Mouse (Mus musculus) lung, embryonic 16.5 days (tissue): ENCODE results near the gene Lrrtm3. TPM values are rescaled to one million over a fixed set of nuclear protein-coding genes. Genes with fewer than 3 reads are reported as not detected.

Experiments
- ATAC-seq: fragments of 200-750 bp; cut with Nextera tagmentation; 2 replicates; pipeline ENCODE4 v1.8.0; 2017; ENCODE audit warnings: low read depth, mild to moderate bottlenecking, moderate library complexity
- H3K27ac ChIP-seq: fragments of 300-500 bp; sonication (generic); 2 replicates; pipeline ENCODE4 v1.5.1; 2014; ENCODE audit warnings: mild to moderate bottlenecking, control low read depth, low read length
- H3K27me3 ChIP-seq: fragments of 300-500 bp; sonication (generic); 2 replicates; pipeline ENCODE4 v1.6.1; 2014; ENCODE audit warnings: low read depth, low read length, mixed read lengths; ENCODE audit not compliant: control insufficient read depth, insufficient read depth
- H3K36me3 ChIP-seq: fragments of 300-500 bp; sonication (generic); 2 replicates; pipeline ENCODE4 v1.6.1; 2014; ENCODE audit warnings: low read length; ENCODE audit not compliant: control insufficient read depth, insufficient read depth
- H3K4me1 ChIP-seq: fragments of 300-500 bp; sonication (generic); replicated peaks from 2 replicates; pipeline ENCODE4 v1.6.1; 2014; ENCODE audit warnings: low read length, mixed read lengths; ENCODE audit not compliant: control insufficient read depth, insufficient read depth
- H3K4me2 ChIP-seq: fragments of 300-500 bp; sonication (generic); 2 replicates; pipeline ENCODE4 v1.6.1; 2014; ENCODE audit warnings: low read depth, low read length, control low read depth
- H3K4me3 ChIP-seq: fragments of 300-500 bp; sonication (generic); 2 replicates; pipeline ENCODE4 v1.5.1; 2014; ENCODE audit warnings: mild to moderate bottlenecking, low read length, control low read depth
- H3K9ac ChIP-seq: fragments of 300-500 bp; sonication (generic); 2 replicates; pipeline ENCODE4 v1.6.1; 2014; ENCODE audit warnings: low read length, control low read depth
- H3K9me3 ChIP-seq: fragments of 300-500 bp; sonication (generic); 2 replicates; pipeline ENCODE4 v1.6.1; 2016; ENCODE audit warnings: low read length; ENCODE audit not compliant: control insufficient read depth
- WGBS: fragments of 180-500 bp; shearing (Covaris S2); extraction: QIAGEN DNeasy Blood & Tissue Kit; methylation state at CpG from one replicate; pipeline ENCODE4 v1.1.7; 2014; 5-methylcytosine and 5-hydroxymethylcytosine counted together
- polyA plus RNA-seq: library from polyadenylated mRNA; unstranded; fragments of >200 nt; fragmentation: Nextera tagmentation; extraction: Ambion mirVana; gene quantifications from 2 replicates; pipeline ENCODE4 v1.2.1, GENCODE M21; 2015

Gene Lrrtm3
- polyA plus RNA-seq, 1 experiment from 2014 or later = 2.6 TPM

DNA sequence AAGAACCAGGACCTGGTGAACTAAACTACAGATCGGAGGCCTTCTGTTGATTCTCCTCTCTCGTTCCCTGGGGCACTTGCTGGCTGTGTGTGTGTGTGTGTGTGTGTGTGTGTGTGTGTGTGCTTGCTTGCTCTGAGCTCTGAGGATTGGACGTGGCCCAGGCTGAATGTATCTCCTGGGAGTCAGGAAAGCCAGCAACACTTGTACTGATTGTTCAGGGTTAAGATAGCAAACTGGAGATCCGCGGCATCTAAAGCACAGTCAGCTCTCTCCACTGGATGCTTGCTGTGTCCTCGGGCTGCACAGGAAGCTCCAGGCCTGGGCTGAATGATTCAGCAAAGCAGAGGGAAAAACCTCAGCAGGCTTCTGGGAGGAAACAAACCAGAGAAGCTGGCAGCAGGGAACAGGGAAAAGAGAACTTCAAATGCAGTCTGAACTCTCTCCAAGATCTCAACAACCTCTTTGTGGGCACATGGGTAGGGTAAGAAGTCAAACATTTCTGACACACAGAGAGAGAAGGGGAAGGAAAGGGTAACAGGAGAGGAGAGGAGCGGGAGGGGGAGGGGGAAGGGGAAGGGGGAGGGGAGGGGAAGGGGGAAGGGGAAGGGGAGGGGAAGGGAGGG lies 135.7 kb downstream of the Lrrtm3 start:
- peaks cover 2% of the 10 kb centered on the region; the same call in 1 of the 2 replicates for H3K4me1 ChIP-seq
- H3K27ac ChIP-seq = peak overlapping the region; percentile 65
- H3K9ac ChIP-seq = no peak overlapping the region
- WGBS = 14% methylated on average over 6 of the region's 7 CpGs
- no peaks in the 10 kb centered on the region for H3K9me3 ChIP-seq
- H3K4me2 ChIP-seq = no peak overlapping the region
- no peaks in the 10 kb centered on the region for H3K27me3 ChIP-seq
- H3K4me3 ChIP-seq = no peak overlapping the region
- H3K36me3 ChIP-seq = no peaks in the 10 kb centered on the region
- ATAC-seq = peak; percentile 68

DNA sequence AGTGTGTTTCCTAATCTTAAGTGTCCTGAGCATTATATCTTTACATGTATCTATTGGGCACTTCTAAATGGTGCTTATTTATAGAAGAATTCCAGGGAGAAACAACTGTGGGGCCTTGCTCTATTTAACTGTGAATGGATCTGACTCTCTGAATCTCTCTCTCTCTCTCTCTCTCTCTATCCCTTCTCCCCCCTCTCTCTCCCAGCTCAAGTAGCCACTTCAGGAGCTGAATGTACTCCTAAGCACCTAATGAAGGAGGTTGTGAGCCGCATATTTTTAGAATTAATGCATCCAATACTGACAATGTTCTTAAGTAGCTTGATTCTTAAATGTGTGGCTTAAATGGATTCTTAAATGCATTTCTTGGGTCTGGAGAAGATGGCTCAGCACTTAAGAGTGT lies 138.6 kb downstream of the Lrrtm3 start:
- Histone ChIP-seq H3K9ac (no peak overlapping the region), H3K4me2 (no peak overlapping the region), H3K36me3 (no peaks in the 10 kb centered on the region), H3K27me3 (no peaks in the 10 kb centered on the region), H3K4me1 (peaks cover 2% of the 10 kb centered on the region; the same call in 1 of the 2 replicates), H3K4me3 (no peak overlapping the region), H3K27ac (no peak overlapping the region), H3K9me3 (no peaks in the 10 kb centered on the region)
- 76% methylated on average over 1 of the region's 1 CpGs for WGBS
- ATAC-seq = peak; percentile 78

DNA sequence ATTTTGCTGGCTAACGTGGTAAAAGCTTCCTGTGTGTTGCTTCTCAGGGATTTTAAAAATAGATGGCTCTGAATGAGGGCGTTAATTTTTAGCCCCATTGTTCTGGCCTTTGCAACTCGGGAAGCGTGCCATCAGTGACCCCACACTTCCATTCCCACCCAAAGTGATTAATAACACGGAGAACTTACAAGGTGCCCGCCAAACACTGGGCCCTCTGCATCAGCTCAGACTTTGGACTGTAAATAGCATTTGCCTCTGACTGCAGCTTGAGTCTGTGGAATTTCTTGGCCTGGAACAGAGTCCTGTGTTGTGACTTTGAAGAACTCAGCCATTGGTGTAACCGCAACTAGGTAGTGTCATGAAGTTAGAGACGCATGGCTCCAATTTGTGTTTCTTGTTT lies 139.2 kb downstream of the Lrrtm3 start:
- ATAC-seq = peak; percentile 53; the same call in 1 of the 2 replicates
- WGBS = 35% methylated on average over 8 of the region's 8 CpGs
- H3K4me2 ChIP-seq = no peak overlapping the region
- H3K9me3 ChIP-seq = no peaks in the 10 kb centered on the region
- H3K36me3 ChIP-seq = no peaks in the 10 kb centered on the region
- peaks cover 2% of the 10 kb centered on the region; the same call in 1 of the 2 replicates for H3K4me1 ChIP-seq
- H3K27ac ChIP-seq = no peak overlapping the region
- no peak overlapping the region for H3K4me3 ChIP-seq
- no peak overlapping the region for H3K9ac ChIP-seq
- no peaks in the 10 kb centered on the region for H3K27me3 ChIP-seq

DNA sequence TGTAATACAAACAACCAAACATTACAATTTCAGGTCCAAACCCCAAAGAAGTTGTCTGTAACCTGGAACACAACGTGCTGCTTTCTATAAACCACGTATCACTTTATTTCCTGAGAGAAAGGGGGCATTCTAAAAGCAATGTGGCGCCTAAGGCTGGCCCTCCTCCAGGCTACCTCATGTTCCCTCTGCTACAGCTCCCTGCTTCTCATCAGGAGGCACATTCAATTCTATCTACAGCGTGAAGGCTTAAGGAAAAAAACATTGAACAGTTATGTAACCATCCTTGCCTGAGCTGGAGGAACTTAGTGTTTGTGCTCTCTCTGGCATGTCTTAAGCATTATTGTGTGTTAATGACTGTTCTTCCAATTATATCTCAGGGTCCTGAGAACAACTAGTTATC lies 142.8 kb downstream of the Lrrtm3 start:
- Histone ChIP-seq H3K27me3 (no peaks in the 10 kb centered on the region), H3K4me1 (no peaks in the 10 kb centered on the region; the same call in 1 of the 2 replicates), H3K4me2 (no peak overlapping the region), H3K27ac (no peak overlapping the region), H3K4me3 (no peak overlapping the region), H3K9ac (no peak overlapping the region), H3K9me3 (no peaks in the 10 kb centered on the region), H3K36me3 (no peaks in the 10 kb centered on the region)
- WGBS = 77% methylated on average over 4 of the region's 4 CpGs
- ATAC-seq = no peak

DNA sequence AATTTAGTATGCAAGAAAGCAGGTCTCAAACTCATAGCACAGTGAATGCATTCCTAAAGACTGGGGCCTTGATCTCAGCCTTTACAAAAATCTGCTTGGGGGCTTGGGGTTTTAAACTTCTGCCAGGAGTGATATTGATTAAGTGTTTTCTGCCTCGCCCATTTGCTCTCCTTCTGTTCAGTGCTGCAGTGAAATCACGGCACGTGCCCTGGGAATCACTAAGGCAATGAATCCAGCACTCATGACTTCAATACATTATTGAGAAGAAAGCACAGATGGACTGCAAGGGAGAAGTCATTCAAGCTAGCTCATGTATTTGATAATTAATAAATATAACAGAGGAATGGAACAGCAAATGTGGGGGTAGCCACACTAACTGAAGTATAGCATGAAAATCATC lies 144.5 kb downstream of the Lrrtm3 start:
- Histone ChIP-seq H3K36me3 (no peaks in the 10 kb centered on the region), H3K27ac (no peak overlapping the region), H3K9me3 (no peaks in the 10 kb centered on the region), H3K27me3 (no peaks in the 10 kb centered on the region), H3K4me1 (no peaks in the 10 kb centered on the region), H3K4me3 (no peak overlapping the region), H3K9ac (no peak overlapping the region), H3K4me2 (no peak overlapping the region)
- 54% methylated on average over 3 of the region's 3 CpGs for WGBS
- ATAC-seq = no peak

DNA sequence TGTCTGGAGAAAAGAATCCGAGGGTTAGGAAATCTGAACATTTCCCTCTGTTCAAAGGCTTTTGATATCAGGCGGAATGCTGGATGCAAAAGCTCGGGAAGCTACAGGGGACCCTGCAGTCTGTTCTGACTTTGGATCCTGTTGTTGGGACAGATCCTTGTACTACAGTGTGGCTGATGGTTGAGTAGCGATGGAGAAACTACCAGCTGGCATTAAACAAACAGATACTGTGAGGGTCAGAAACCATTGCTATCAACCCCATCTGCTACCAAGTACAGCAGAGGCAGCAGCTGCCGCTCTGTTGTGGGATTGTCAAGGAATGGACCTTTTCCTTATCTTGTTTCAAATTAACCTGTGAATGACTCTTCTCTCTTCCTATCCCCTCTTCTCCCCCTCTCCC lies 156.1 kb downstream of the Lrrtm3 start:
- 41% methylated on average over 5 of the region's 5 CpGs for WGBS
- Histone ChIP-seq H3K4me2 (no peak overlapping the region), H3K9me3 (no peaks in the 10 kb centered on the region), H3K36me3 (no peaks in the 10 kb centered on the region), H3K27ac (no peak overlapping the region), H3K4me3 (no peak overlapping the region), H3K27me3 (no peaks in the 10 kb centered on the region), H3K4me1 (no peaks in the 10 kb centered on the region), H3K9ac (no peak overlapping the region)
- no peak for ATAC-seq

DNA sequence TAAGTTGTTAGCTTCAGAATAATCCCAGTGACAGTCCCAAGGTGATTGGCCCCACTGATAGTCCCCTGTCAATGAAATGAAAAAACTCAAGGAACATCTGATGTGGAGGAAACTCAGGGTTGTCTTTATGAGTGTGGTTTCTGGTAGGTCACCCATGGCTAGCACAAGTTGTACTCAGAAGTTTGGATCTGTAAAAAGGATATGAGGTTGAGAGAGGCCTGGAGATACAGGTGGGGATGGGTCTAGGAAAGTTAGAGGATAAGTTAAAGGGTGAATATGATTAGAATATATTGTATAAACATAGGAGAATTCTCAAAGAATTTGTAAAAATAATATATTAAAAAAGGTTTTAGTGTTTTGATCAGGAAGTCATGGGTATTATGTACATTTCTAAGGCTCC lies 162.7 kb downstream of the Lrrtm3 start, which contains the start of gene Gm10118:
Gene Gm10118, minus strand, starts transcription at position 101 of the 400 bp plus-strand sequence.
- Histone ChIP-seq H3K36me3 (no peaks in the 10 kb centered on the region), H3K4me3 (no peak within 1 kb of the TSS), H3K9ac (no peak within 1 kb of the TSS), H3K27ac (no peak within 1 kb of the TSS), H3K27me3 (no peaks in the 10 kb centered on the region), H3K4me2 (no peak within 1 kb of the TSS), H3K4me1 (no peaks in the 10 kb centered on the region), H3K9me3 (no peaks in the 10 kb centered on the region)
- ATAC-seq = no peak

DNA sequence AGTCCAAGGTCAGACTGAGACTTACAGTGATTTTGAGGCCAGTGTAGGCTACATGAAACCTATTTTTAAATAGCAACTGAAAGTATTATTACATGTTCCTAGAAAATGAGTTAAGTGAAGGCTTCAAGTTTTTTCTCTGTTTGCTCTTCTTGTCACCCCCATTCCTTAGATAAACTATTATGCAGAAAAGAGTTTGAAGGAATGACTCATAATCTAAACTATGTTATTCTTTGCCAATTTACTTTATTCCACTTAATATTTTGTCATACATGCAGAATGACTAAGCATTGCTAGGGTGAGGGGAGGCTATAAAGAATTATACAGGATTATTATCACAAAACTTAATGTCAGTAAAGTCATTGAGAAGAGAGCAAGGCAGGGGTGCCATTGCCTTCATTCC lies 181.2 kb downstream of the Lrrtm3 start:
- no peaks in the 10 kb centered on the region for H3K27me3 ChIP-seq
- no peak overlapping the region for H3K4me2 ChIP-seq
- H3K9me3 ChIP-seq = no peaks in the 10 kb centered on the region
- H3K27ac ChIP-seq = no peak overlapping the region
- no peaks in the 10 kb centered on the region for H3K4me1 ChIP-seq
- no peaks in the 10 kb centered on the region for H3K36me3 ChIP-seq
- no peak overlapping the region for H3K9ac ChIP-seq
- no peak for ATAC-seq
- H3K4me3 ChIP-seq = no peak overlapping the region

DNA sequence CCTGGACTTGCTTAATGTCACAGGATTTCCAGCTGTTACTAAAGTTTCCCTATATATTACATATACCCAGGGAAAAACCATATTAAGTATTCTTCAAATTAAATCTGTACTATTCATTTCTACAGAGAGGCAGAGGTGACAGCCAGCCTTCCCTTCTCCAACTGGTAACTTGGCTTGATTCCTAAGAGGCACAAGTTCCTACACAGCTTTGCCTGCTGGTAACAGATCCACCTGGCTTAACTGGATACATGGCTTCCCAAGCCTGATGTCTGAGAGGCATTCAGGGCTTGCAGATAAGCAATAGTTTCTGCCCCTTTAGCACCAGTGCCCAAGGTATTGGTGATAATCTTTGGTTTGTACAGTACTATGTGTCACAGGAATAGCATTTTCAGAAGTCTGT lies 190.2 kb downstream of the Lrrtm3 start:
- H3K4me1 ChIP-seq = no peaks in the 10 kb centered on the region
- no peak for ATAC-seq

DNA sequence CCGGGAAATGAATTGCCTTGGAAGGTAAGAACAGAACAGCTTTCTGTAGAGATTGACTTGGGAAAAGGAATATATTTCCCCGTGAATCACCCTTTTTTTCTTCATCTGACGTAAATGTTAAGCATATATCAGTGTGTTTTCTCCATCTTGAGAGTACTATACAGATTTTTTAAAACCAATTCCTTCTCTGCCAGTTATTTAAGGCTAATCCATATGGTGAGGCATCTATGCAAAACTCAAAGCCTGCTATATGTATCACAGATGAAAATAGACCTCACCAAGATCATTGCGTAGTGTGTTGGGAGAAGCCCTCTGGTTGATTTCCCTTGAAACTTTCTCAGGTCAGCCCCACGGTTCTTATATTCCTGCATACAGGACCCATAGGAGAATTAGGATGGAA lies 195.5 kb downstream of the Lrrtm3 start:
- Histone ChIP-seq H3K4me3 (no peak overlapping the region), H3K4me2 (no peak overlapping the region), H3K36me3 (no peaks in the 10 kb centered on the region), H3K9me3 (no peaks in the 10 kb centered on the region; the same call in 1 of the 2 replicates), H3K4me1 (no peaks in the 10 kb centered on the region), H3K27ac (no peak overlapping the region), H3K9ac (no peak overlapping the region), H3K27me3 (no peaks in the 10 kb centered on the region)
- WGBS = 90% methylated on average over 5 of the region's 5 CpGs
- ATAC-seq = no peak

More for the DNA sequence above, 190.2 kb downstream of the Lrrtm3 start:
- no peak overlapping the region for H3K27ac ChIP-seq
- no peak overlapping the region for H3K9ac ChIP-seq
- H3K27me3 ChIP-seq = no peaks in the 10 kb centered on the region
- H3K9me3 ChIP-seq = no peaks in the 10 kb centered on the region; the same call in 1 of the 2 replicates
- H3K36me3 ChIP-seq = no peaks in the 10 kb centered on the region
- H3K4me3 ChIP-seq = no peak overlapping the region
- H3K4me2 ChIP-seq = no peak overlapping the region
